Mouse (Mus musculus) hematopoietic stem cell, adult 5-6 weeks (primary cell): ENCODE measurements around the gene Oas1f. TPM values are rescaled to one million over a fixed set of nuclear protein-coding genes. Genes with fewer than 3 reads are reported as not detected.
A peak's percentile ranks its signal among the peaks of the same experiment; 100 is the strongest.

ENCODE experiments used
- ATAC-seq, 2 experiments: fragments of 125-278 bp in 1 of 2; replicated peaks in 1 of 2; 2 replicates each; pipeline ENCODE4 v1.8.0; 2016 to 2017; ENCODE audit warnings: inconsistent platforms in 2 of 2, mild to moderate bottlenecking in 2 of 2, moderate number of reproducible peaks in 2 of 2, low read depth in 1 of 2, moderate TSS enrichment in 1 of 2; ENCODE audit not compliant: low FRiP score in 2 of 2, poor library complexity in 2 of 2, severe bottlenecking in 2 of 2, insufficient read depth in 1 of 2, low TSS enrichment in 1 of 2
- total RNA-seq: library from RNA; stranded (forward); fragments of 172-1452, 232-1000 nt; gene quantifications from 2 replicates; pipeline ENCODE4 v1.2.3, GENCODE M21; 2017

Gene Oas1f
- total RNA-seq, 1 experiment from 2014 or later: not detected

- ATAC-seq: no peak
These were observed 48.2 kb downstream of the Oas1f start for GRCm38 (mm10) chr5:120895231-120895900.

GRCm38 (mm10) chr5:120898307-120898706, 51.1 kb downstream of the Oas1f start:
- ATAC-seq: no peak

DNA sequence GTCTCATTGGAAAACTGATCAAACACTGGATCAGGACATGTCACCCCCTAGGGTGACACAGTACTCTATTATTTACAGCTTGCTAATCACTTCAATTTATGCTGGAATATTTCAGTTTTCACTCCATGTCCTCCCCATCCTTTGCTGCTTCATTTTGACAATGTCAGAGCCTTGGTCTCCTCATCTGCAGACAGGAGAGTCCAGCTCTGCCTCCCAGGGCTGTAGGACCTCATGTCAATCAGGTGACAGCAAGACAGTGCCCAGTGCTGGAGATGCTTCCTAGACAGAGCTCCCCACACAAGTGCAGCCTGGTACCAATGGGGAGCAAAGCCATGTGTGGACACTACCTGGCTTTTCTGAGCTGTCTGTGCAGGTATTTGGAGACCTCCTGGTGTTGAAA, 51.6 kb downstream of the Oas1f start:
- no peak for ATAC-seq

DNA sequence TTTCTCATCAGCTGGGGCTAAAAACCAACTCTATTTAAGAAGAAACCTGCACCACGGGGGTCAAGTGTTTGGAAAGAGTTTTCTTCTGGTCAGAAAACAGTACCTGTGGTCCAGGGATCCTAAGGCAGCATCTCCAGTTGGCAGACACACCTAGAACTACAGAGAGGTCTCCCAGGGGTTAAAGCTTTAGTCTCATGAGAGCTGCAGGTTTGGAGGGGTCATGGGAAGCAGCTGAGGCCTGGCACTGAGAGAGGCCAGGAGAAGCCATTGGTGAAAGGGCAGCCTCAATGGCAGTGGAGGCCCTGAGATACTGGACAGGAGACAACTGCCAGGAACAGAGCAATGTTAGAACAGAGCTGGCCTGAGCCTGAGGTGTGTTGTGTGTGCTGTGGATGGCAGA, 53.5 kb downstream of the Oas1f start:
- no peak for ATAC-seq

- ATAC-seq: no peak
These were observed 54.9 kb downstream of the Oas1f start for GRCm38 (mm10) chr5:120902056-120902455.

DNA sequence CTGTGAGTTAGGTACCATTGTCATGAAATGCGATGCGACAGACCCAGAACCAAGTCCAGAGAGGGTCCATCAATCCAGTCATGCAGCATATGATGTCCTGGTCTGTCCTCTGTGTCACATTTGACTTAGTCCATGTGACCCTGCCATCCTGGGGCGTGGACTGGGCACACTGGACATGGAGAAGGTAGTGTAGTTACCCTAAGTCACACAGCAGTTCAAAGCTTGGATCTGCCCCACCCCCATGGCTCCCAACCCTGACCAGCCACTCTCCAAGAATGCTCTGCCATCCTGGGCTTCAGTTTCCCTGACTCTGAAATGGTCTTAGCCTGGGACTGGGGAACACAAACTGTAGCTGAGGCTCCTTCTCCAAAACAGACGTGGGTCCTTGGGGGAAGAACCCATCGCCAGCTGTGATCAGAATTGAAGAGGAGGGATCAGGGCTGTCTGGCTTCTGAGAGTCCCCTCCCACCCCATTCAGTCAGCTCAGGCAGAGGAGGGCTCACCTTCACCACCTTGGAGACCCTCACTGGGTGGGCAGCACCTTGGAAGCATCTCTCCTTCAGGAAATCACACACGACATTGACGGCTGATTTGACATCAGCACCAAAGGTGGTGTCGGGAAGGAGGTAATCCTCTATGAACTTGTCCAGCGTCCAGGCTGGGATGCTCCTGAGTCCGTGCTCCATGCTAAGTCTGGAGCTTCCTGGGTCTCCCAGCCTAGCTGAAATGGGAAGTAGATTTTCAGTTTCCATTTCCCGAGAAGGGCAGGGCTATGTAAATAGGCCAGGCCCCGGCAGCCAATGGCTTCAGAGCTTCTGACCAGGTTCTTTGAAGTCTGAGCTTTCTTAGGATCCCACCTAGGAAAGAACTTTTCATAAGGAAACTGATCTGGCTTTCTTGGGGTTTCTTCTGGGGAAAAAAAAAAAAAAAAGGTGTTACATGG, 59.9 kb downstream of the Oas1f start, which contains the start of gene Oas1a:
Oas1a (minus strand) TSS at position 731 of the 943 bp plus-strand sequence.
- ATAC-seq: peak; percentile 75 to 84

Other genes starting within 250 kb of the Oas1f start
- gene Rita1, start 234.8 kb upstream of the Oas1f start, total RNA-seq: 1.8 TPM in 2 replicates
- 46.9 and 52.5 TPM in 2 replicates for gene Ddx54, start 234.6 kb upstream of the Oas1f start, total RNA-seq
- not detected in 2 replicates for gene Cfap73, start 213.1 kb upstream of the Oas1f start, total RNA-seq
- 2.9 and 3.4 TPM in 2 replicates for gene Rasal1, start 198.6 kb upstream of the Oas1f start, total RNA-seq
- not detected in 2 replicates for gene Dtx1, start 135.4 kb upstream of the Oas1f start, total RNA-seq
- gene Oas2, start 97.5 kb upstream of the Oas1f start, total RNA-seq: 3.7 and 6.8 TPM in 2 replicates
- 8.6 and 13.6 TPM in 2 replicates for gene Oas3, start 69.7 kb upstream of the Oas1f start, total RNA-seq
- gene Oas1e, start 51.8 kb upstream of the Oas1f start, total RNA-seq: 0.19 and 0.30 TPM in 2 replicates
- 2.0 and 10.4 TPM in 2 replicates for gene Oas1c, start 34.9 kb upstream of the Oas1f start, total RNA-seq
- gene Oas1h, start 14.1 kb downstream of the Oas1f start, total RNA-seq: not detected in 2 replicates
- 4.8 and 6.2 TPM in 2 replicates for gene Oas1g, start 40.2 kb downstream of the Oas1f start, total RNA-seq
- gene Oas1a, start 60.2 kb downstream of the Oas1f start, total RNA-seq: 23.4 and 33.7 TPM in 2 replicates
- gene Oas1d, start 67.2 kb downstream of the Oas1f start, total RNA-seq: not detected in 2 replicates
- not detected in 2 replicates for gene Rph3a, start 162.7 kb downstream of the Oas1f start, total RNA-seq